Mouse (Mus musculus) stomach, postnatal 0 days (tissue): Measurements from ENCODE around the gene Ldhal6b. TPM values are rescaled to one million over a fixed set of nuclear protein-coding genes. Genes with fewer than 3 reads are reported as not detected.

Experiments used
- ATAC-seq: fragments of 200-750 bp; cut with Nextera tagmentation; 2 replicates; pipeline ENCODE4 v1.8.0; 2017; ENCODE audit not compliant: low FRiP score, low TSS enrichment
- DNase-seq: peaks from one replicate; pipeline ENCODE4 v3.0.0-alpha.2; 2016; ENCODE audit warnings: low spot score
- H3K27ac ChIP-seq: fragments of 300-500 bp; sonication (generic); replicated peaks from 2 replicates; pipeline ENCODE4 v1.5.1; 2014; ENCODE audit warnings: mild to moderate bottlenecking, control low read depth
- H3K27me3 ChIP-seq: fragments of 300-500 bp; sonication (generic); 2 replicates; pipeline ENCODE4 v1.6.1; 2014; ENCODE audit warnings: low read length; ENCODE audit not compliant: control insufficient read depth, insufficient read depth
- H3K36me3 ChIP-seq: fragments of 300-500 bp; sonication (generic); 2 replicates; pipeline ENCODE4 v1.6.1; 2014; ENCODE audit warnings: low read length, mixed read lengths; ENCODE audit not compliant: control insufficient read depth, insufficient read depth
- H3K4me1 ChIP-seq: fragments of 300-500 bp; sonication (generic); replicated peaks from 2 replicates; pipeline ENCODE4 v1.6.1; 2014; ENCODE audit warnings: antibody characterized with exemption; ENCODE audit not compliant: control insufficient read depth, insufficient read depth
- H3K4me2 ChIP-seq: fragments of 300-500 bp; sonication (generic); replicated peaks from 2 replicates; pipeline ENCODE4 v1.6.1; 2014; ENCODE audit warnings: low read depth, mild to moderate bottlenecking, control low read depth, moderate library complexity
- H3K4me3 ChIP-seq: fragments of 300-500 bp; sonication (generic); 2 replicates; pipeline ENCODE4 v1.5.1; 2014; ENCODE audit warnings: low read depth, low read length, control low read depth
- H3K9ac ChIP-seq: fragments of 300-500 bp; sonication (generic); 2 replicates; pipeline ENCODE4 v1.6.1; 2014; ENCODE audit warnings: mild to moderate bottlenecking, low read length, control low read depth, mixed read lengths
- H3K9me3 ChIP-seq: fragments of 300-500 bp; sonication (generic); 2 replicates; pipeline ENCODE4 v1.6.1; 2016; ENCODE audit warnings: low read length; ENCODE audit not compliant: control insufficient read depth
- CTCF ChIP-seq: IDR thresholded peaks from 2 replicates; pipeline ENCODE4 v1.5.1; 2016; ENCODE audit warnings: antibody characterized with exemption, low read depth, mild to moderate bottlenecking, moderate library complexity
- EP300 ChIP-seq: optimal IDR thresholded peaks from 2 replicates; pipeline ENCODE3; 2016; ENCODE audit warnings: antibody characterized with exemption
- WGBS: fragments of 180-500 bp; shearing (Covaris S2); extraction: QIAGEN DNeasy Blood & Tissue Kit; methylation state at CpG from one replicate; pipeline ENCODE4 v1.1.7; 2014; 5-methylcytosine and 5-hydroxymethylcytosine counted together
- microRNA-seq: library from miRNA; unstranded; fragments of <30 nt; microRNA quantifications from one replicate; pipeline ENCODE4, GENCODE M21; 2016
- polyA plus RNA-seq: library from polyadenylated mRNA; unstranded; fragments of >200 nt; fragmentation: Nextera tagmentation; extraction: Ambion mirVana; gene quantifications from 2 replicates; pipeline ENCODE4 v1.2.1, GENCODE M21; 2015

Ldhal6b gene
- polyA plus RNA-seq, 1 experiment from 2014 or later: not detected

DNA sequence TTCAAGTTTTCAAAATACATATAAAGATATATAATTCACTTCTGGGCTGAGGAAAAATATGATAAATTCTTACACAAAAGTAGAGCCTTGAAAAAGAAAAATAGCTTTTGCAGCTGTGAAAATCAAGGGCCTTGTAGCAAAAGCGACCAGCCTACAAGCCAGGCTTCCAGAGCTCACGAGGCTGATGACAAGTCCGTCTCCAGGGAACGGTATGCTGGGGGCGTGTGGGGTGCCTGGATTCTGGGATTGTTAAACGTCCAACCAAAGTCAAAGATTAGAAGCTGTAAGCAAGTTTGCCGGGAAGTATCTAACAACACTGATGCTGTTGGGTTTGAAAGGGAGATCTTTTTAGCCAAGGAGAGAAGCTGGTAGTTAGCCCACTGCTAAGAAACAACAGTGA is 47.0 kb downstream of the Ldhal6b start:
- Histone ChIP-seq H3K4me3 (no peak overlapping the region), H3K27me3 (no peaks in the 10 kb centered on the region), H3K9me3 (no peaks in the 10 kb centered on the region), H3K4me1 (no peaks in the 10 kb centered on the region), H3K36me3 (no peaks in the 10 kb centered on the region), H3K9ac (no peak overlapping the region), H3K27ac (no peak overlapping the region), H3K4me2 (no peak overlapping the region)
- 56% methylated on average over 7 of the region's 7 CpGs for whole genome bisulfite sequencing
- TF ChIP-seq CTCF: no peak
- no peak for TF ChIP-seq EP300
- no peak for ATAC-seq
- DNase-seq: no peak

DNA sequence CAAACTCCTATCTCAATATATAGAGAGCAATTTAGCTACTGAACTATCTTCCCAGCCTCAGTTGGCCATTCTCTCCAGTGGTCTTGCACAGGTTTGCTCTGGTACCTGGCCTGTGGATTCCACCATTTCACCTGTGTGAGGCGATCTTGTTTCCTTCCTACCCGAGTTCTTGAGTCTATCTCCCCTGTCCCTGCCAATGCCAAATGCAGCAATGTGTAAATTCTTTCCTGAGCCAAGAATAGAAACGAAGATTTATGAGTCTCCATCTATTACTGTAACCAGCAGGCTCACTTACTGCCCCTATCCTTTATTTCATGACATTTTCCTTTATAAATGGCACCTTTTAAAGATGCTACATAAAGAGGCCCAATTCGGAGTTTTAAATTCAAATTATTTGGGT is 47.5 kb downstream of the Ldhal6b start:
- DNase-seq (no peak), ATAC-seq (no peak)
- no peak overlapping the region for H3K4me2 ChIP-seq
- H3K27ac ChIP-seq: no peak overlapping the region
- H3K9ac ChIP-seq: no peak overlapping the region
- no peak overlapping the region for H3K4me3 ChIP-seq
- no peaks in the 10 kb centered on the region for H3K4me1 ChIP-seq
- TF ChIP-seq EP300 (no peak), CTCF (no peak)
- no peaks in the 10 kb centered on the region for H3K27me3 ChIP-seq
- H3K36me3 ChIP-seq: no peaks in the 10 kb centered on the region
- 50% methylated on average over 4 of the region's 4 CpGs for WGBS
- no peaks in the 10 kb centered on the region for H3K9me3 ChIP-seq

Small RNAs within 50 kb of the gene (microRNA-seq; reads per million reads assigned to microRNA genes)
- gene Gm22475: not detected

Other genes with a start within 250 kb of the Ldhal6b start
- 101 TPM in 2 replicates for gene Tmem242, start 21.5 kb upstream of the Ldhal6b start, polyA plus RNA-seq
- 1.7 and 2.2 TPM in 2 replicates for gene Zdhhc14, start 73.8 kb upstream of the Ldhal6b start, polyA plus RNA-seq